In genomic region chr11:108757626-108758430, GRCm38 (mm10) we compare ENCODE assay signal across 12 mouse cellular contexts.
A peak's percentile ranks its signal among the peaks of the same experiment; 100 is the strongest.
DNase-seq lines count a peak whose midpoint lies in the region; ATAC-seq and TF ChIP-seq lines count a peak whose summit lies in the region.
"Had no signal": no experiment of that assay in that cellular context is flagged by ENCODE, and none has a peak within 500 bp of the region (broad histone marks: within the 10 kb centered on the region; RNA-seq: fewer than 3 reads in every experiment).

No protein-coding gene starts in this region.

- H3K36me3 ChIP-seq in forebrain, embryonic 15.5 days = no peaks in the 10 kb centered on the region
- no peaks in the 10 kb centered on the region for H3K36me3 ChIP-seq in forebrain, embryonic 12.5 days (replicated peaks)
- H3K36me3 ChIP-seq: liver, embryonic 13.5 days had no signal

- no peak for ATAC-seq in forebrain, embryonic 15.5 days (replicated peaks)
- ATAC-seq in forebrain, embryonic 12.5 days (ENCODE audit: low FRiP score) = no peak

- H3K27me3 ChIP-seq in forebrain, embryonic 15.5 days = no peaks in the 10 kb centered on the region
- H3K27me3 ChIP-seq in forebrain, embryonic 12.5 days = no peaks in the 10 kb centered on the region
- H3K27me3 ChIP-seq: liver, embryonic 13.5 days had no signal

- TF ChIP-seq CTCF in brain, embryonic 14.5 days (IDR thresholded peaks at IDR 0.05; ENCODE audit: borderline replicate concordance, extremely low read depth, insufficient read depth, insufficient read length) = no peak

- H3K4me3 ChIP-seq in forebrain, embryonic 15.5 days = no peak overlapping the region
- H3K4me3 ChIP-seq in forebrain, embryonic 12.5 days (replicated peaks) = no peak overlapping the region
- H3K4me3 ChIP-seq: liver, embryonic 13.5 days had no signal

- peaks cover 11% of the 10 kb centered on the region; the same call in 1 of the 2 replicates for H3K4me1 ChIP-seq in forebrain, embryonic 15.5 days
- H3K4me1 ChIP-seq in forebrain, embryonic 12.5 days = no peaks in the 10 kb centered on the region
- H3K4me1 ChIP-seq: liver, embryonic 13.5 days had no signal

- DNase-seq in layer of hippocampus, adult 18-20 months (ENCODE audit: low spot score in 2 of 2) = peak; percentile 56 to 80
- DNase-seq in layer of hippocampus, postnatal 25 days (ENCODE audit: extremely low spot score in 1 of 2, low spot score in 1 of 2) = no peak
- peak; percentile 45 for DNase-seq in brain, embryonic 14.5 days (ENCODE audit: low read depth)
- peak; percentile 19 to 80 for DNase-seq in left cerebral cortex, postnatal 25 days (ENCODE audit: low spot score in 2 of 2)
- no peak for DNase-seq in thymus, postnatal 14 days
- no peak for DNase-seq in embryo, embryonic 9.5 days (ENCODE audit: extremely low spot score)
- DNase-seq: cerebellum, postnatal 14 days; gastrocnemius, postnatal 10 days; liver, embryonic 13.5 days had no signal

- no peaks in the 10 kb centered on the region for H3K9me3 ChIP-seq in forebrain, embryonic 15.5 days
- H3K9me3 ChIP-seq in forebrain, embryonic 12.5 days = no peaks in the 10 kb centered on the region
- H3K9me3 ChIP-seq: liver, embryonic 13.5 days had no signal

- WGBS in forebrain, embryonic 15.5 days = 50% methylated on average over 6 of the region's 6 CpGs
- 65% methylated on average over 6 of the region's 6 CpGs for WGBS in forebrain, embryonic 12.5 days

- H3K4me2 ChIP-seq in forebrain, embryonic 15.5 days (replicated peaks) = no peak overlapping the region
- H3K4me2 ChIP-seq in forebrain, embryonic 12.5 days = no peak overlapping the region
- H3K4me2 ChIP-seq: liver, embryonic 13.5 days; midbrain, embryonic 11.5 days had no signal

- TF ChIP-seq POLR2A in brain, embryonic 14.5 days (IDR thresholded peaks at IDR 0.05; ENCODE audit: borderline replicate concordance, extremely low read depth, insufficient read depth, insufficient read length, poor library complexity, severe bottlenecking) = no peak

- H3K27ac ChIP-seq in forebrain, embryonic 15.5 days (replicated peaks) = 0 out of 2 replicates have a peak overlapping the region, but pooled peaks have one; percentile 23
- H3K27ac ChIP-seq in forebrain, embryonic 12.5 days = no peak overlapping the region
- H3K27ac ChIP-seq: liver, embryonic 13.5 days had no signal

- intact Hi-C loops in left cerebral cortex, postnatal 25 days (cut with DNase I) = loop anchor here (2.0 to 10.0 kb wide), 3 partner anchors 159 to 296 kb away; no protein-coding TSS in a partner anchor

- no peak overlapping the region for H3K9ac ChIP-seq in forebrain, embryonic 15.5 days (replicated peaks)
- H3K9ac ChIP-seq in forebrain, embryonic 12.5 days = no peak overlapping the region
- H3K9ac ChIP-seq: liver, embryonic 13.5 days had no signal

Comparison
In these comparisons a context has a peak if more than half of its experiments do, and no peak if none do; other contexts are left out.
1. DNase-seq: peak in layer of hippocampus, adult 18-20 months (2 of 2), brain, embryonic 14.5 days (single experiment) and left cerebral cortex, postnatal 25 days (2 of 2); none in layer of hippocampus, postnatal 25 days (0 of 2), thymus, postnatal 14 days (single experiment) and embryo, embryonic 9.5 days (single experiment).